Mouse (Mus musculus): Measurements from ENCODE around the gene B4galnt2. TPM values are rescaled to one million over a fixed set of nuclear protein-coding genes. Genes with fewer than 3 reads are reported as not detected.

The B4galnt2 gene
- total and polyA plus RNA-seq, 3 experiments: 0.15 to 4.5 TPM; not detected in 1

GRCm38 (mm10) chr11:95831641-95832040, 83.0 kb downstream of the B4galnt2 start:
- Histone ChIP-seq H3K9ac (ENCODE audit: control insufficient read depth, low read depth, low read length, poor library complexity, severe bottlenecking) (no peak overlapping the region), H3K27me3 (ENCODE audit: control insufficient read depth in 1 of 2, insufficient read depth in 2 of 2, low read length in 2 of 2) (no peaks in the 10 kb centered on the region), H3K4me1 (ENCODE audit: control insufficient read depth in 1 of 2, insufficient read depth in 2 of 2, low read length in 2 of 2) (peaks cover 32 to 59% of the 10 kb centered on the region in 2 experiments), H3K79me2 (ENCODE audit: control insufficient read depth, insufficient read depth, low read length, poor library complexity) (no peaks in the 10 kb centered on the region; the same call in 1 of the 2 replicates), H3K36me3 (ENCODE audit: control insufficient read depth in 1 of 2, insufficient read depth in 2 of 2, low read length in 2 of 2) (peaks cover 0 to 33% of the 10 kb centered on the region in 2 experiments; a peak in 2 of 4 replicates), H3K27ac (ENCODE audit: control insufficient read depth, low read depth, low read length) (no peak overlapping the region), H3K9me3 (replicated peaks; ENCODE audit: insufficient read depth, low read length) (no peaks in the 10 kb centered on the region), H3K4me3 (ENCODE audit: control insufficient read depth in 1 of 2, insufficient read depth in 1 of 2, low read depth in 2 of 2, low read length in 2 of 2) (no peak overlapping the region)
- DNase-seq (ENCODE audit: low read depth, low spot score): no peak
- TF ChIP-seq CTCF (IDR thresholded peaks at IDR 0.05 in 2 of 3, conservative IDR thresholded peaks at IDR 0.05 in 1 of 3; ENCODE audit: control insufficient read depth in 1 of 3, insufficient read depth in 1 of 3, low read depth in 2 of 3, low read length in 3 of 3, poor library complexity in 1 of 3, severe bottlenecking in 1 of 3) (peak in 2 of 3 experiments; percentile 18 to 19; a peak in 4 of 6 replicates), TBP (IDR thresholded peaks at IDR 0.05; ENCODE audit: low read depth, low read length) (no peak)

GRCm38 (mm10) chr11:95831276-95831619, 83.4 kb downstream of the B4galnt2 start:
- Histone ChIP-seq H3K4me3 (ENCODE audit: control insufficient read depth in 1 of 2, insufficient read depth in 1 of 2, low read depth in 2 of 2, low read length in 2 of 2) (no peak overlapping the region), H3K36me3 (ENCODE audit: control insufficient read depth in 1 of 2, insufficient read depth in 2 of 2, low read length in 2 of 2) (peaks cover 0 to 34% of the 10 kb centered on the region in 2 experiments; a peak in 2 of 4 replicates)

GRCm38 (mm10) chr11:95830411-95831275, 84.0 kb downstream of the B4galnt2 start:
- H3K9ac ChIP-seq (ENCODE audit: control insufficient read depth, low read depth, low read length, poor library complexity, severe bottlenecking): no peak overlapping the region
- no peak overlapping the region for H3K4me3 ChIP-seq (ENCODE audit: control insufficient read depth in 1 of 2, insufficient read depth in 1 of 2, low read depth in 2 of 2, low read length in 2 of 2)
- DNase-seq (ENCODE audit: low read depth, low spot score): no peak
- no peaks in the 10 kb centered on the region for H3K9me3 ChIP-seq (replicated peaks; ENCODE audit: insufficient read depth, low read length)
- peaks cover 26 to 55% of the 10 kb centered on the region in 2 experiments for H3K4me1 ChIP-seq (ENCODE audit: control insufficient read depth in 1 of 2, insufficient read depth in 2 of 2, low read length in 2 of 2)
- TF ChIP-seq ZKSCAN1 (IDR thresholded peaks at IDR 0.05; ENCODE audit: low read depth, low read length): no peak
- TF ChIP-seq POLR2AphosphoS5 (IDR thresholded peaks at IDR 0.05; ENCODE audit: borderline replicate concordance, low read depth, low read length): no peak
- no peak for TF ChIP-seq TAL1 (IDR thresholded peaks at IDR 0.05; ENCODE audit: low read length)
- TF ChIP-seq EP300 (IDR thresholded peaks at IDR 0.05; ENCODE audit: low read depth in 1 of 2, low read length in 2 of 2): no peak
- TF ChIP-seq NELFE (IDR thresholded peaks at IDR 0.05; ENCODE audit: low read depth, low read length): no peak
- TF ChIP-seq NRF1 (IDR thresholded peaks at IDR 0.05; ENCODE audit: insufficient read depth, low read depth, low read length, poor library complexity, severe bottlenecking): no peak
- no peak for TF ChIP-seq MAFK (IDR thresholded peaks at IDR 0.05; ENCODE audit: borderline replicate concordance, low read depth, low read length)
- TF ChIP-seq MAX (IDR thresholded peaks at IDR 0.05; ENCODE audit: low read length): no peak
- no peak for TF ChIP-seq MAZ (IDR thresholded peaks at IDR 0.05; ENCODE audit: low read depth, low read length)
- no peak for TF ChIP-seq CHD1 (IDR thresholded peaks at IDR 0.05; ENCODE audit: low read depth, low read length)
- TF ChIP-seq ETS1 (IDR thresholded peaks at IDR 0.05; ENCODE audit: low read depth, low read length): no peak
- no peak for TF ChIP-seq KAT2A (conservative IDR thresholded peaks at IDR 0.05; ENCODE audit: low read depth, low read length)
- TF ChIP-seq USF1 (IDR thresholded peaks at IDR 0.05; ENCODE audit: low read depth, low read length): no peak
- no peak for TF ChIP-seq TBP (IDR thresholded peaks at IDR 0.05; ENCODE audit: low read depth, low read length)
- TF ChIP-seq UBTF (IDR thresholded peaks at IDR 0.05; ENCODE audit: borderline replicate concordance, insufficient read depth, low read depth, low read length): no peak
- TF ChIP-seq TCF12 (IDR thresholded peaks at IDR 0.05; ENCODE audit: low read depth, low read length): no peak
- TF ChIP-seq CHD2 (IDR thresholded peaks at IDR 0.05; ENCODE audit: low read length): no peak
- no peak for TF ChIP-seq JUND (IDR thresholded peaks at IDR 0.05; ENCODE audit: low read depth, low read length)
- no peak for TF ChIP-seq BHLHE40 (IDR thresholded peaks at IDR 0.05; ENCODE audit: borderline replicate concordance, low read depth, low read length)
- no peaks in the 10 kb centered on the region for H3K27me3 ChIP-seq (ENCODE audit: control insufficient read depth in 1 of 2, insufficient read depth in 2 of 2, low read length in 2 of 2)
- no peaks in the 10 kb centered on the region; the same call in 1 of the 2 replicates for H3K79me2 ChIP-seq (ENCODE audit: control insufficient read depth, insufficient read depth, low read length, poor library complexity)
- peaks cover 0 to 29% of the 10 kb centered on the region in 2 experiments; a peak in 2 of 4 replicates for H3K36me3 ChIP-seq (ENCODE audit: control insufficient read depth in 1 of 2, insufficient read depth in 2 of 2, low read length in 2 of 2)
- H3K27ac ChIP-seq (ENCODE audit: control insufficient read depth, low read depth, low read length): no peak overlapping the region

More at GRCm38 (mm10) chr11:95831276-95831619, 83.4 kb downstream of the B4galnt2 start:
- no peak for DNase-seq (ENCODE audit: low read depth, low spot score)
- Histone ChIP-seq H3K9ac (ENCODE audit: control insufficient read depth, low read depth, low read length, poor library complexity, severe bottlenecking) (no peak overlapping the region), H3K27ac (ENCODE audit: control insufficient read depth, low read depth, low read length) (no peak overlapping the region), H3K4me1 (ENCODE audit: control insufficient read depth in 1 of 2, insufficient read depth in 2 of 2, low read length in 2 of 2) (peaks cover 32 to 59% of the 10 kb centered on the region in 2 experiments), H3K27me3 (ENCODE audit: control insufficient read depth in 1 of 2, insufficient read depth in 2 of 2, low read length in 2 of 2) (no peaks in the 10 kb centered on the region), H3K79me2 (ENCODE audit: control insufficient read depth, insufficient read depth, low read length, poor library complexity) (no peaks in the 10 kb centered on the region; the same call in 1 of the 2 replicates), H3K9me3 (replicated peaks; ENCODE audit: insufficient read depth, low read length) (no peaks in the 10 kb centered on the region)
- TF ChIP-seq SIN3A (IDR thresholded peaks at IDR 0.05; ENCODE audit: low read length) (no peak), ELF1 (IDR thresholded peaks at IDR 0.05; ENCODE audit: low read depth, low read length) (no peak)

Data from MEL (cell line).